Mouse (Mus musculus): ENCODE results near the gene Togaram2. TPM values are rescaled to one million over a fixed set of nuclear protein-coding genes. Genes with fewer than 3 reads are reported as not detected.

Gene Togaram2
- total and polyA plus RNA-seq, 2 experiments: not detected

DNA sequence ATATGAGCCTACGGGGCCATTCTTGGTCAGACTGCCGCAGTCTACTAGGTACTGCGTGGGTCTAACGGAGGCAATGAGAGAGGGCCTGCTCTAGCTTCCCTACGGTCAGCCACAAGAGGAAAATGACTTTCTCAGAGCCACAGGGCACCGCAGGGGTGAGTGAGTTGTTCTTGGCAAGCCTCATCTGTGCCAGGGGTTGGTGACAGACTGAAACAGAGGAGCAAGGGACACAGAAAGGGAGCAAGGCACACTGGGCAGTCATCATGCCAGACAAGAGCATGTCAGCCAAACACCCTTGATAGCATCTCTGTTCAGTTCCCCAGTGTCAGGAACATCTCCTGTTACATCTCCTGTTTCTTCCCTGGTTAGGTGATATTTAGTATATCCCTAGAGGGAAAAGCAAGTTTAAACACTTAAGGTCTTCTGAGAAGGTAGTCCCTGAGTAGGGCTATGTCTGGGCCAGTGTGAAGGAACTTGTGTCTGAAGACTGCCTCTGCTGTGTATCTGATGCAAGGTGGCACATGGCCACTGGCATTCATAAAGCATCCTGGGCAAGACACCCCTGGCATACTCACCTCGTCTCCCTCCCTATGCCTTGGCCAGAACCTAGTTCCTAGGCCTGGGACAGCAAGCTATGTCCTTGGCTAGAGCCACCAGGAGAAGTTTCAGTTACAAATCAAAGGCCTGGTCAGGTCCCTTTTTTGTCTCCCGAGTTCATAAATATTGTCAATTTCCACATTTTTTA lies 45.0 kb downstream of the Togaram2 start:
- no peaks in the 10 kb centered on the region for H3K27me3 ChIP-seq (ENCODE audit: control insufficient read depth, insufficient read depth, low read length)
- no peaks in the 10 kb centered on the region for H3K4me1 ChIP-seq (ENCODE audit: control insufficient read depth, insufficient read depth, low read length)
- WGBS: 86% methylated on average over 8 of the region's 8 CpGs

GRCm38 (mm10) chr17:71720434-71720833 lies 47.4 kb downstream of the Togaram2 start:
- Histone ChIP-seq H3K79me2 (ENCODE audit: control insufficient read depth, insufficient read depth, low read length) (no peaks in the 10 kb centered on the region), H3K4me3 (ENCODE audit: insufficient read depth, low read depth, low read length) (no peak overlapping the region), H3K4me1 (ENCODE audit: control insufficient read depth, insufficient read depth, low read length) (no peaks in the 10 kb centered on the region), H3K9ac (ENCODE audit: low read depth, low read length) (no peak overlapping the region), H3K36me3 (ENCODE audit: control insufficient read depth, insufficient read depth, low read length) (no peaks in the 10 kb centered on the region), H3K27me3 (ENCODE audit: control insufficient read depth, insufficient read depth, low read length) (no peaks in the 10 kb centered on the region), H3K27ac (replicated peaks; ENCODE audit: insufficient read depth, low read depth, low read length) (no peak overlapping the region)
- DNase-seq (ENCODE audit: extremely low read depth, low read depth, low spot score): no peak
- TF ChIP-seq POLR2A (IDR thresholded peaks at IDR 0.05; ENCODE audit: extremely low read depth, insufficient read depth, low read length): no peak
- TF ChIP-seq CTCF (IDR thresholded peaks at IDR 0.05; ENCODE audit: low read depth, low read length): no peak

More for the DNA sequence above, 45.0 kb downstream of the Togaram2 start:
- Histone ChIP-seq H3K9ac (ENCODE audit: low read depth, low read length) (no peak overlapping the region), H3K27ac (replicated peaks; ENCODE audit: insufficient read depth, low read depth, low read length) (no peak overlapping the region), H3K4me3 (ENCODE audit: insufficient read depth, low read depth, low read length) (no peak overlapping the region), H3K79me2 (ENCODE audit: control insufficient read depth, insufficient read depth, low read length) (no peaks in the 10 kb centered on the region), H3K36me3 (ENCODE audit: control insufficient read depth, insufficient read depth, low read length) (no peaks in the 10 kb centered on the region)
- DNase-seq (ENCODE audit: extremely low read depth, low read depth, low spot score): no peak
- no peak for TF ChIP-seq POLR2A (IDR thresholded peaks at IDR 0.05; ENCODE audit: extremely low read depth, insufficient read depth, low read length)
- no peak for TF ChIP-seq CTCF (IDR thresholded peaks at IDR 0.05; ENCODE audit: low read depth, low read length)

DNA sequence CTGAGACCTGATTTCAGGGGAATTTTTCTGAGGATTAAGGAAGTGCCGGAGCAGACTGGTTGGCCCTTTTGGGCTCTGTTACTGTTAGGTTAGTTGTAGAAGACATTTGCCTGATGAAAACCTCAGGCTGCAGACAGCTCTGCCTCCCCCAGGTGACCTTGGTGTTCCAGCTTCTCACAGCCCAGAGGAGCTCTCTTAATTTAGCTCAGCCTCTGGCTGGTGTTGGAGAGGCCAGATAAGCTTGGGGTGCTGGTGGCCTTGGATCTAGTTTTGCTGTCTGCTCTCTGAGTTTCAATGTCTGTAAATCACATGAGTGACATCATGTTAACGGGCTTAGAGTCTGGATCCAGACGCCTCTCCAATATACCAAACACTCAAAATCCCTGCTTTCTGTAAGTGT lies 48.0 kb downstream of the Togaram2 start:
- WGBS: 71% methylated on average over 3 of the region's 3 CpGs
- Histone ChIP-seq H3K4me1 (ENCODE audit: control insufficient read depth, insufficient read depth, low read length) (no peaks in the 10 kb centered on the region), H3K36me3 (ENCODE audit: control insufficient read depth, insufficient read depth, low read length) (no peaks in the 10 kb centered on the region), H3K9ac (ENCODE audit: low read depth, low read length) (no peak overlapping the region), H3K79me2 (ENCODE audit: control insufficient read depth, insufficient read depth, low read length) (no peaks in the 10 kb centered on the region), H3K4me3 (ENCODE audit: insufficient read depth, low read depth, low read length) (no peak overlapping the region), H3K27ac (replicated peaks; ENCODE audit: insufficient read depth, low read depth, low read length) (no peak overlapping the region), H3K27me3 (ENCODE audit: control insufficient read depth, insufficient read depth, low read length) (no peaks in the 10 kb centered on the region)
- TF ChIP-seq CTCF (IDR thresholded peaks at IDR 0.05; ENCODE audit: low read depth, low read length) (no peak), POLR2A (IDR thresholded peaks at IDR 0.05; ENCODE audit: extremely low read depth, insufficient read depth, low read length) (no peak)
- DNase-seq (ENCODE audit: extremely low read depth, low read depth, low spot score): no peak

- TF ChIP-seq CTCF (IDR thresholded peaks at IDR 0.05; ENCODE audit: low read depth, low read length) (no peak), POLR2A (IDR thresholded peaks at IDR 0.05; ENCODE audit: extremely low read depth, insufficient read depth, low read length) (no peak)
- Histone ChIP-seq H3K36me3 (ENCODE audit: control insufficient read depth, insufficient read depth, low read length) (no peaks in the 10 kb centered on the region), H3K4me3 (ENCODE audit: insufficient read depth, low read depth, low read length) (no peak overlapping the region), H3K4me1 (ENCODE audit: control insufficient read depth, insufficient read depth, low read length) (no peaks in the 10 kb centered on the region), H3K27me3 (ENCODE audit: control insufficient read depth, insufficient read depth, low read length) (no peaks in the 10 kb centered on the region), H3K79me2 (ENCODE audit: control insufficient read depth, insufficient read depth, low read length) (no peaks in the 10 kb centered on the region), H3K27ac (replicated peaks; ENCODE audit: insufficient read depth, low read depth, low read length) (no peak overlapping the region), H3K9ac (ENCODE audit: low read depth, low read length) (no peak overlapping the region)
- 30% methylated on average over 2 of the region's 2 CpGs for WGBS
- peak; percentile 2 for DNase-seq (ENCODE audit: extremely low read depth, low read depth, low spot score)
Measured at GRCm38 (mm10) chr17:71730655-71731054, 57.6 kb downstream of the Togaram2 start.

GRCm38 (mm10) chr17:71736442-71736841 lies 63.4 kb downstream of the Togaram2 start:
- no peak for DNase-seq (ENCODE audit: extremely low read depth, low read depth, low spot score)
- Histone ChIP-seq H3K27me3 (ENCODE audit: control insufficient read depth, insufficient read depth, low read length) (no peaks in the 10 kb centered on the region), H3K9ac (ENCODE audit: low read depth, low read length) (no peak overlapping the region), H3K79me2 (ENCODE audit: control insufficient read depth, insufficient read depth, low read length) (no peaks in the 10 kb centered on the region), H3K27ac (replicated peaks; ENCODE audit: insufficient read depth, low read depth, low read length) (no peak overlapping the region), H3K36me3 (ENCODE audit: control insufficient read depth, insufficient read depth, low read length) (no peaks in the 10 kb centered on the region), H3K4me1 (ENCODE audit: control insufficient read depth, insufficient read depth, low read length) (no peaks in the 10 kb centered on the region), H3K4me3 (ENCODE audit: insufficient read depth, low read depth, low read length) (no peak overlapping the region)
- TF ChIP-seq POLR2A (IDR thresholded peaks at IDR 0.05; ENCODE audit: extremely low read depth, insufficient read depth, low read length): no peak
- WGBS: 50% methylated on average over 3 of the region's 3 CpGs

DNA sequence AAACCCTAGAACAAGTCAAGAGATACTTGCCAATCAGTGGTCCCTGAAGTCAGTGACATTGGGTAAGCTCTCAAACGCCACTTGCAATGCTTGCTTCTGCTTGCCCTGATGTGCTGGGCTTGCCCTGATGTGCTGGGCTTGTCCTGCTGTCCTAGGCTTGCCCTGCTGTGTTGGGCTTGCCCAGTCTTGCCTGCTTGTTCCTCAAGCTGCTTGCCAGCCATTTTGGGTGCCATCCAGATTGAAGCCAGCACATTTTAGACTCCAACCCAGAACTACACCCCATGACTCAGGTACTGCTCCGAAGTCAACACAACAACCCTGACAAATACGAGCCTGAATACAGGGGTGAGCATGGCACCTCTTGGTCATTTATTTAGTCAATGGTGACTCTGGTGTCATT lies 69.1 kb downstream of the Togaram2 start:
- no peaks in the 10 kb centered on the region for H3K27me3 ChIP-seq (ENCODE audit: control insufficient read depth, insufficient read depth, low read length)
- H3K79me2 ChIP-seq (ENCODE audit: control insufficient read depth, insufficient read depth, low read length): no peaks in the 10 kb centered on the region
- no peaks in the 10 kb centered on the region for H3K4me1 ChIP-seq (ENCODE audit: control insufficient read depth, insufficient read depth, low read length)
- H3K9ac ChIP-seq (ENCODE audit: low read depth, low read length): no peak overlapping the region
- H3K4me3 ChIP-seq (ENCODE audit: insufficient read depth, low read depth, low read length): no peak overlapping the region
- H3K27ac ChIP-seq (replicated peaks; ENCODE audit: insufficient read depth, low read depth, low read length): no peak overlapping the region
- 80% methylated on average over 3 of the region's 3 CpGs for WGBS
- H3K36me3 ChIP-seq (ENCODE audit: control insufficient read depth, insufficient read depth, low read length): no peaks in the 10 kb centered on the region
- no peak for TF ChIP-seq CTCF (IDR thresholded peaks at IDR 0.05; ENCODE audit: low read depth, low read length)
- TF ChIP-seq POLR2A (IDR thresholded peaks at IDR 0.05; ENCODE audit: extremely low read depth, insufficient read depth, low read length): no peak
- DNase-seq (ENCODE audit: extremely low read depth, low read depth, low spot score): no peak
